Mouse (Mus musculus) spleen, adult 10 weeks (tissue): ENCODE data around the gene Necab2. TPM values are rescaled to one million over a fixed set of nuclear protein-coding genes. Genes with fewer than 3 reads are reported as not detected.

Experiments used
- polyA plus RNA-seq: library from polyadenylated mRNA; stranded (reverse); fragments of 350-450 nt; fragmentation: Illumina TruSeq; extraction: RNeasy Lipid Tissue Mini Kit (QIAGEN cat#74804); gene quantifications from one replicate; pipeline ENCODE4 v1.2.3, GENCODE M21; 2015; ENCODE audit warnings: low replicate concordance; ENCODE audit not compliant: insufficient read depth

Necab2 gene
- polyA plus RNA-seq: 0.26 TPM

GRCm38 (mm10) chr8:119446211-119446989 is at the start of gene Necab2:
Gene Necab2 (plus strand): TSS chr8:119446719.

GRCm38 (mm10) chr8:119433582-119434174 is 12.8 kb upstream of the Necab2 start, which contains the start of gene Osgin1:
Gene Osgin1 (plus strand): TSS chr8:119434124.

GRCm38 (mm10) chr8:119501598-119501997 is 55.1 kb downstream of the Necab2 start, which contains the start of gene Slc38a8:
Gene Slc38a8 (minus strand): TSS chr8:119501698.

Other genes starting within 250 kb of the Necab2 start
- gene Hsbp1, start 102.2 kb upstream of the Necab2 start, polyA plus RNA-seq: 126 TPM
- gene Mlycd, start 51.8 kb upstream of the Necab2 start, polyA plus RNA-seq: 6.8 TPM
- gene Osgin1, start 12.6 kb upstream of the Necab2 start, polyA plus RNA-seq: 1.3 TPM
- 0.17 TPM for gene Slc38a8, start 55.0 kb downstream of the Necab2 start, polyA plus RNA-seq
- gene Mbtps1, start 112.0 kb downstream of the Necab2 start, polyA plus RNA-seq: 65.4 TPM
- 31.2 TPM for gene Hsdl1, start 128.5 kb downstream of the Necab2 start, polyA plus RNA-seq
- gene Dnaaf1, start 128.5 kb downstream of the Necab2 start, polyA plus RNA-seq: not detected
- gene Taf1c, start 158.5 kb downstream of the Necab2 start, polyA plus RNA-seq: 2.6 TPM
- not detected for gene Adad2, start 166.0 kb downstream of the Necab2 start, polyA plus RNA-seq
- 0.07 TPM for gene Kcng4, start 189.0 kb downstream of the Necab2 start, polyA plus RNA-seq
- gene Wfdc1, start 219.6 kb downstream of the Necab2 start, polyA plus RNA-seq: 1.4 TPM